Mouse (Mus musculus): ENCODE data around the gene Rgs6. TPM values are rescaled to one million over a fixed set of nuclear protein-coding genes. Genes with fewer than 3 reads are reported as not detected.

Gene Rgs6
- polyA plus RNA-seq, 1 experiment, result 16.8 TPM

- TF ChIP-seq CTCF (IDR thresholded peaks at IDR 0.05; ENCODE audit: borderline replicate concordance, insufficient read depth, low read depth, low read length) (no peak), POLR2A (IDR thresholded peaks at IDR 0.05; ENCODE audit: borderline replicate concordance, insufficient read depth, low read length) (no peak)
- peak overlapping the region; percentile 87 for H3K27ac ChIP-seq (ENCODE audit: insufficient read depth, low read length)
These were observed 622.6 kb downstream of the Rgs6 start for GRCm38 (mm10) chr12:83210735-83211134.

GRCm38 (mm10) chr12:83211146-83211822 is 623.2 kb downstream of the Rgs6 start:
- Histone ChIP-seq H3K4me1 (ENCODE audit: control insufficient read depth, insufficient read depth, low read length) (peaks cover 62% of the 10 kb centered on the region), H3K27ac (ENCODE audit: insufficient read depth, low read length) (peak overlapping the region; percentile 87), H3K4me3 (replicated peaks; ENCODE audit: insufficient read depth, low read depth, low read length) (no peak overlapping the region), H3K27me3 (ENCODE audit: control insufficient read depth, insufficient read depth, low read length) (no peaks in the 10 kb centered on the region)
- TF ChIP-seq CTCF (IDR thresholded peaks at IDR 0.05; ENCODE audit: borderline replicate concordance, insufficient read depth, low read depth, low read length) (no peak), POLR2A (IDR thresholded peaks at IDR 0.05; ENCODE audit: borderline replicate concordance, insufficient read depth, low read length) (no peak)
- 69% methylated on average over 7 of the region's 7 CpGs for WGBS
- peak in 1 of 2 experiments; percentile 46 for DNase-seq

More at GRCm38 (mm10) chr12:83210735-83211134, 622.6 kb downstream of the Rgs6 start:
- Histone ChIP-seq H3K27me3 (ENCODE audit: control insufficient read depth, insufficient read depth, low read length) (no peaks in the 10 kb centered on the region), H3K4me3 (replicated peaks; ENCODE audit: insufficient read depth, low read depth, low read length) (no peak overlapping the region), H3K4me1 (ENCODE audit: control insufficient read depth, insufficient read depth, low read length) (peaks cover 64% of the 10 kb centered on the region)
- 11% methylated on average over 3 of the region's 3 CpGs for WGBS
- DNase-seq, result peak; percentile 79 to 84

All from cerebellum, adult 2 months (tissue).